Mouse (Mus musculus): ENCODE results near the gene Nckap1l. TPM values are rescaled to one million over a fixed set of nuclear protein-coding genes. Genes with fewer than 3 reads are reported as not detected.

The Nckap1l gene
- polyA plus RNA-seq, 1 experiment = 0.90 TPM

DNA sequence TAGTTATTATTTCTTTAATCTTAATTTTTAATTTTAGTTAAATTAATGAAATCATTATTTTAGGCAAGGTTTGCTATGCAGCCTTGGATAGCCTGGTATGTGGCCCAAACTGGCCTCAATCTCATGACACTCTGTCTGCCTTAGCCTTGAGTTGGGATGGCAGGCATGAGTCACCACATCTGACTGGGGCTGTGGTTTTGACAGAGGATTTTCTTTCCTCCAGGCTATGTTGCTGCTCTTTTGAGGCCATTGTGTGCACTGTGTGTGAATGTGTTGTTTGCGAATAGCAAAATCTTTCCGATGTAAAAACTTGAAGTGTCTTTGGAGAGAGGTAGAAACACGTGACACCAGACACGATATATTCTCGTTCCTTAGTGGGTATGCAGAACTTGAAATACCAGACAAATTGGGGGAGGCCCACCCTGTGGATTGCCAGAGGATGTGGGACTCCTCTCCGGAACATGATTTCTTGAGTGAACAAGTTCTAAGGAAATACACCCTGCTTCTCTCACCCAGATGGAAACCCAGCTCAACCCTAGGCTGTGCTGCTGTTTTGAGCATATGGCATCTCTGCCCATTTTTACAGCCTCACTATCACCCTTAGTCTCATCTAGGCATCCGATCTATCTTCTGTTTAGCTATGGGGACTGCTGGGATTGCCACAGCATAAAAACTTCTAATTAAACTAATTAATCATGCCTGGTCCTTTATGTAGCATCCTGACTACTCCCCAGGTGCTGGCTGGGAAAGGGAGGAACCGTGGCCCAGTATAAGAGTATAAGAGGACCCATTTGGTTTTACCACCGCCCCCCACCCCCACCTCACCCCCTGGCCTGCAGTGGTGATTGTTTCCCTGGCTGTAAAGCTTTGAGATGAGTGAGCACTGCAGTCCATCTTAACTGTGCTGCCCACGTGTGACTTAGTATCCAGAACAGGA lies 42.9 kb downstream of the Nckap1l start:
- Histone ChIP-seq H3K4me3 (no peak overlapping the region), H3K4me2 (ENCODE audit: low read depth) (peak overlapping the region; percentile 75), H3K79me2 (ENCODE audit: control insufficient read depth, insufficient read depth) (no peaks in the 10 kb centered on the region), H3K27me3 (ENCODE audit: control insufficient read depth, insufficient read depth, insufficient read length) (no peaks in the 10 kb centered on the region), H3K36me3 (ENCODE audit: control insufficient read depth, insufficient read depth) (no peaks in the 10 kb centered on the region), H3ac (ENCODE audit: control insufficient read depth, insufficient read length) (no peak overlapping the region)
- TF ChIP-seq POLR2AphosphoS2 (IDR thresholded peaks at IDR 0.05; ENCODE audit: insufficient read length, low read depth) (no peak), TCF3 (IDR thresholded peaks at IDR 0.05; ENCODE audit: insufficient read length, low read depth) (no peak), MAX (IDR thresholded peaks at IDR 0.05; ENCODE audit: low read depth) (peak; percentile 23), E2F4 (IDR thresholded peaks at IDR 0.05; ENCODE audit: insufficient read depth) (no peak), CEBPB (IDR thresholded peaks at IDR 0.05; ENCODE audit: insufficient read depth, poor library complexity, severe bottlenecking) (no peak), SRF (IDR thresholded peaks at IDR 0.05; ENCODE audit: control insufficient read depth, insufficient read length, low read depth) (no peak), MYOD1 (IDR thresholded peaks at IDR 0.05; ENCODE audit: control insufficient read depth in 1 of 3, insufficient read length in 2 of 3, low read depth in 2 of 3) (peak in 2 of 3 experiments; percentile 1 to 37), POLR2A (IDR thresholded peaks at IDR 0.05; ENCODE audit: insufficient read length, low read depth) (no peak), REST (IDR thresholded peaks at IDR 0.05; ENCODE audit: insufficient read depth, insufficient read length) (no peak), TCF12 (IDR thresholded peaks at IDR 0.05; ENCODE audit: insufficient read depth, poor library complexity, severe bottlenecking) (no peak), MYOG (IDR thresholded peaks at IDR 0.05; ENCODE audit: control insufficient read depth in 1 of 3, insufficient read depth in 1 of 3, insufficient read length in 2 of 3, low read depth in 2 of 3) (peak in 1 of 3 experiments; percentile 43), USF1 (IDR thresholded peaks at IDR 0.05; ENCODE audit: low read depth) (peak; percentile 23)

- Histone ChIP-seq H3K36me3 (ENCODE audit: control insufficient read depth, insufficient read depth) (no peaks in the 10 kb centered on the region), H3ac (ENCODE audit: control insufficient read depth, insufficient read length) (no peak overlapping the region), H3K27me3 (ENCODE audit: control insufficient read depth, insufficient read depth, insufficient read length) (peaks cover 3% of the 10 kb centered on the region), H3K4me2 (ENCODE audit: low read depth) (no peak overlapping the region), H3K4me3 (no peak overlapping the region), H3K79me2 (ENCODE audit: control insufficient read depth, insufficient read depth) (no peaks in the 10 kb centered on the region)
- TF ChIP-seq TCF3 (IDR thresholded peaks at IDR 0.05; ENCODE audit: insufficient read length, low read depth) (no peak), POLR2A (IDR thresholded peaks at IDR 0.05; ENCODE audit: insufficient read length, low read depth) (no peak), POLR2AphosphoS2 (IDR thresholded peaks at IDR 0.05; ENCODE audit: insufficient read length, low read depth) (no peak), MYOG (IDR thresholded peaks at IDR 0.05; ENCODE audit: control insufficient read depth in 1 of 3, insufficient read depth in 1 of 3, insufficient read length in 2 of 3, low read depth in 2 of 3) (no peak), TCF12 (IDR thresholded peaks at IDR 0.05; ENCODE audit: insufficient read depth, poor library complexity, severe bottlenecking) (no peak), CEBPB (IDR thresholded peaks at IDR 0.05; ENCODE audit: insufficient read depth, poor library complexity, severe bottlenecking) (no peak), MAX (IDR thresholded peaks at IDR 0.05; ENCODE audit: low read depth) (no peak), SRF (IDR thresholded peaks at IDR 0.05; ENCODE audit: control insufficient read depth, insufficient read length, low read depth) (no peak), USF1 (IDR thresholded peaks at IDR 0.05; ENCODE audit: low read depth) (no peak), MYOD1 (IDR thresholded peaks at IDR 0.05; ENCODE audit: control insufficient read depth in 1 of 3, insufficient read length in 2 of 3, low read depth in 2 of 3) (no peak), E2F4 (IDR thresholded peaks at IDR 0.05; ENCODE audit: insufficient read depth) (no peak)
Measured at GRCm38 (mm10) chr15:103498157-103498556, 44.6 kb downstream of the Nckap1l start.

GRCm38 (mm10) chr15:103500723-103501122 lies 47.1 kb downstream of the Nckap1l start:
- Histone ChIP-seq H3K4me2 (ENCODE audit: low read depth) (peak overlapping the region; percentile 45), H3ac (ENCODE audit: control insufficient read depth, insufficient read length) (no peak overlapping the region), H3K4me3 (no peak overlapping the region), H3K79me2 (ENCODE audit: control insufficient read depth, insufficient read depth) (no peaks in the 10 kb centered on the region), H3K27me3 (ENCODE audit: control insufficient read depth, insufficient read depth, insufficient read length) (peaks cover 23% of the 10 kb centered on the region), H3K36me3 (ENCODE audit: control insufficient read depth, insufficient read depth) (no peaks in the 10 kb centered on the region)
- no peak for TF ChIP-seq TCF3 (IDR thresholded peaks at IDR 0.05; ENCODE audit: insufficient read length, low read depth)
- no peak for TF ChIP-seq USF1 (IDR thresholded peaks at IDR 0.05; ENCODE audit: low read depth)
- TF ChIP-seq TCF12 (IDR thresholded peaks at IDR 0.05; ENCODE audit: insufficient read depth, poor library complexity, severe bottlenecking) = no peak
- TF ChIP-seq POLR2A (IDR thresholded peaks at IDR 0.05; ENCODE audit: insufficient read length, low read depth) = no peak
- no peak for TF ChIP-seq E2F4 (IDR thresholded peaks at IDR 0.05; ENCODE audit: insufficient read depth)
- TF ChIP-seq POLR2AphosphoS2 (IDR thresholded peaks at IDR 0.05; ENCODE audit: insufficient read length, low read depth) = no peak
- TF ChIP-seq SRF (IDR thresholded peaks at IDR 0.05; ENCODE audit: control insufficient read depth, insufficient read length, low read depth) = no peak
- TF ChIP-seq MYOG (IDR thresholded peaks at IDR 0.05; ENCODE audit: control insufficient read depth in 1 of 3, insufficient read depth in 1 of 3, insufficient read length in 2 of 3, low read depth in 2 of 3) = no peak
- no peak for TF ChIP-seq MAX (IDR thresholded peaks at IDR 0.05; ENCODE audit: low read depth)
- TF ChIP-seq MYOD1 (IDR thresholded peaks at IDR 0.05; ENCODE audit: control insufficient read depth in 1 of 3, insufficient read length in 2 of 3, low read depth in 2 of 3) = no peak
- no peak for TF ChIP-seq REST (IDR thresholded peaks at IDR 0.05; ENCODE audit: insufficient read depth, insufficient read length)
- no peak for TF ChIP-seq CEBPB (IDR thresholded peaks at IDR 0.05; ENCODE audit: insufficient read depth, poor library complexity, severe bottlenecking)

DNA sequence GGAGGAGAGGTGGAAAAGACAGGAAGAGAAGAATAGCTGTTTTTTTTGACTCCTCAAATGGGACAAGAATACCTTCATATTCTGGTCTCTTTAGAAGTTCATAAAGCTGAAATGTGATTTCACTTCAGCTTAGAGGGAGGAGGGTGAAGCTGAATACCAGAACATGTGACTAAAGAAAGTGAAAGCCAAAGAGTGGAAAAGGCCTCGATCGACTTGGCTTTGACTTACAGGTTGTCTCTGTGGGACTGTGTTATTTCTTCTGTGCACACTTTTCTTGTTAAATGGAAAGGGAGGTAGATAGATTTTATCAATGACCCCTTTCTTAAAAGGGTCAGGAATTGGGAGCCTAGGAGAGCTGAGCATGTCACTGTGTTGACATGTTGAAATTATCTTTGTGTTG lies 47.6 kb downstream of the Nckap1l start:
- H3K4me2 ChIP-seq (ENCODE audit: low read depth) = peak overlapping the region; percentile 45
- TF ChIP-seq USF1 (IDR thresholded peaks at IDR 0.05; ENCODE audit: low read depth) = peak; percentile 51
- TF ChIP-seq POLR2A (IDR thresholded peaks at IDR 0.05; ENCODE audit: insufficient read length, low read depth) = no peak
- no peak overlapping the region for H3K4me3 ChIP-seq
- H3ac ChIP-seq (ENCODE audit: control insufficient read depth, insufficient read length) = no peak overlapping the region
- peaks cover 23% of the 10 kb centered on the region for H3K27me3 ChIP-seq (ENCODE audit: control insufficient read depth, insufficient read depth, insufficient read length)
- H3K79me2 ChIP-seq (ENCODE audit: control insufficient read depth, insufficient read depth) = no peaks in the 10 kb centered on the region
- no peaks in the 10 kb centered on the region for H3K36me3 ChIP-seq (ENCODE audit: control insufficient read depth, insufficient read depth)

Measured in myocyte (in vitro differentiated cells).